Mouse (Mus musculus) lung, postnatal 0 days (tissue): ENCODE data around the gene Dpm3.

Source experiments
- CTCF ChIP-seq: IDR thresholded peaks from 2 replicates; pipeline ENCODE4 v1.5.1; 2016; ENCODE audit warnings: antibody characterized with exemption, mild to moderate bottlenecking
- EP300 ChIP-seq: IDR thresholded peaks from 2 replicates; pipeline ENCODE4 v1.6.1; 2016; ENCODE audit warnings: antibody characterized with exemption, mild to moderate bottlenecking, control low read depth

DNA sequence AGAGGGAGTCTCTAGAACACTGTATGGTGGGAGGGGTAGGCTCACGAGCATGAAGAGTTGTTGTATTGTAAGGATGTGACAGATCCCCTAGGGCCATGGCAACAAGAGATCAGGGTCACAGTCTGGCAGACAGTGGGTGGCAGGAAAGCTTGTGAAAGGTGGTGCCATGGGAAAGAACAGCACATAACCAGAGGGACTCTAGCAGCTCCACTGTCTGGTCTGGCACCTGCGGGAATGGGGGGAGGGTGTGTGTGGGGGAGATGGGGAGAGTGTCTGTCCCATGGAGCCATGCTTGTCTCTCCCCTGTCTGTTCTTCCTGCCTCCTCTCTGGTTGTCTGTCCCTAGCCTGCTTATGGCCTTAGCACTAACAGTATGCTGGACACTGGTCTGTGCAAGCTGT, 26.4 kb downstream of the Dpm3 start:
- TF ChIP-seq CTCF (no peak), EP300 (no peak)
